In the genomic region with DNA sequence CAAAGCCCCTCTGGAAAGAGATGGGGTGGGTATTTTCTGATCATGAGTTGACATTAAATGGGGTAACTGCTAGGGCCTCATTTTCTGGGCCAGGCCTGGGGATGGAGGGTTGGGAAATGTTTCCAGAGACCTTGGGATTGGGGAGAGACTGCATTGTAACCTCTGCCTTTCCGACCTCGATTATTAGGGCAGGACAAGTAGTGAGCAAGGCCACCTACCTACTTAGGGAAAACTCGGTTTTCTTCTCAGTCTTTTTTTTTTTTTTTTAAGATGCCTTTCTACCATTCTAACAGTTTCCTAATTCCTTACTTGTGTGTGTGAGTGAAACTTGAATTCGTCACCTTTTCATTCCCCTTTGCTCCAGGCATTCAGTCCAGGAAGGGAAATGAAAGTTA, we compare ENCODE assay signal across 8 mouse cellular contexts. TPM values are rescaled to one million over a fixed set of nuclear protein-coding genes. Genes with fewer than 3 reads are reported as not detected.
A peak's percentile ranks its signal among the peaks of the same experiment; 100 is the strongest.
DNase-seq lines count a peak whose midpoint lies in the region; ATAC-seq and TF ChIP-seq lines count a peak whose summit lies in the region.

No protein-coding gene starts in this region.

- 8% methylated on average over 4 of the region's 4 CpGs for WGBS in neural tube, embryonic 11.5 days
- WGBS in limb, embryonic 10.5 days, result 8% methylated on average over 4 of the region's 4 CpGs
- WGBS in small intestine, adult 2 months, result 1% methylated on average over 4 of the region's 4 CpGs

- no peaks in the 10 kb centered on the region for H3K27me3 ChIP-seq in neural tube, embryonic 11.5 days (ENCODE audit: control insufficient read depth, insufficient read depth, low read length)
- no peaks in the 10 kb centered on the region for H3K27me3 ChIP-seq in limb, embryonic 10.5 days (ENCODE audit: low read depth, poor library complexity, severe bottlenecking)
- H3K27me3 ChIP-seq in small intestine, adult 2 months (ENCODE audit: control insufficient read depth, insufficient read depth, low read length), result no peaks in the 10 kb centered on the region

- TF ChIP-seq CTCF in small intestine, adult 2 months (IDR thresholded peaks at IDR 0.05; ENCODE audit: extremely low read depth, insufficient read length, insufficient replicate concordance, low read depth, low read length), result no peak

- peak overlapping the region; percentile 81 for H3K4me3 ChIP-seq in neural tube, embryonic 11.5 days (ENCODE audit: low read depth, low read length)
- peak overlapping the region; percentile 96 for H3K4me3 ChIP-seq in limb, embryonic 10.5 days
- peak overlapping the region; percentile 99 for H3K4me3 ChIP-seq in small intestine, adult 2 months (ENCODE audit: low read depth, low read length)

- ATAC-seq in neural tube, embryonic 11.5 days (ENCODE audit: insufficient read depth, low FRiP score, low TSS enrichment), result no peak

- H3K27ac ChIP-seq in neural tube, embryonic 11.5 days (ENCODE audit: low read depth, low read length), result peak overlapping the region; percentile 94
- peak overlapping the region; percentile 99 for H3K27ac ChIP-seq in limb, embryonic 10.5 days
- H3K27ac ChIP-seq in small intestine, adult 2 months (ENCODE audit: insufficient read depth, low read depth, low read length), result peak overlapping the region; percentile 61

- H3K9me3 ChIP-seq in neural tube, embryonic 11.5 days (ENCODE audit: control insufficient read depth, low read length), result no peaks in the 10 kb centered on the region
- H3K9me3 ChIP-seq in limb, embryonic 10.5 days (replicated peaks), result no peaks in the 10 kb centered on the region; the same call in 1 of the 2 replicates

- H3K36me3 ChIP-seq in neural tube, embryonic 11.5 days (ENCODE audit: control insufficient read depth, insufficient read depth, low read length), result peaks cover 5% of the 10 kb centered on the region; the same call in 1 of the 2 replicates
- peaks cover 52% of the 10 kb centered on the region for H3K36me3 ChIP-seq in limb, embryonic 10.5 days
- peaks cover 6% of the 10 kb centered on the region; the same call in 1 of the 2 replicates for H3K36me3 ChIP-seq in small intestine, adult 2 months (ENCODE audit: control insufficient read depth, insufficient read depth, low read length)

- TF ChIP-seq POLR2A in small intestine, adult 2 months (IDR thresholded peaks at IDR 0.05; ENCODE audit: low read depth, low read length), result no peak

- peaks cover 15% of the 10 kb centered on the region for H3K4me1 ChIP-seq in neural tube, embryonic 11.5 days (ENCODE audit: control insufficient read depth, insufficient read depth, low read length)
- H3K4me1 ChIP-seq in limb, embryonic 10.5 days, result peaks cover 24% of the 10 kb centered on the region
- H3K4me1 ChIP-seq in small intestine, adult 2 months (ENCODE audit: control insufficient read depth, insufficient read depth, insufficient read length, low read length), result no peaks in the 10 kb centered on the region; the same call in 1 of the 2 replicates

- intact Hi-C loops in left cerebral cortex, postnatal 4 days (cut with DNase I), result no loop called here

- peak overlapping the region; percentile 96 for H3K9ac ChIP-seq in neural tube, embryonic 11.5 days (ENCODE audit: low read length)

- peak overlapping the region; percentile 72 for H3K4me2 ChIP-seq in neural tube, embryonic 11.5 days (ENCODE audit: low read depth)

- DNase-seq in adrenal gland, adult 8-10 months, result peak; percentile 37
- no peak for DNase-seq in adrenal gland, postnatal 10 days
- DNase-seq in neural tube, embryonic 11.5 days (ENCODE audit: low spot score), result no peak
- DNase-seq in neural tube, embryonic 10.5 days (ENCODE audit: extremely low spot score, low spot score), result no peak
- no peak for DNase-seq in limb, embryonic 10.5 days (ENCODE audit: low spot score)
- DNase-seq in left cerebral cortex, postnatal 4 days, result no peak
- no peak for DNase-seq in ovary, adult 18-20 months (ENCODE audit: low spot score)

RNA-seq across cellular contexts. Expression of a gene that starts 3.9 kb away (rescaled TPM):
- 10 to 100 TPM; 44.2 to 59.4 (median 50.1) TPM for total RNA-seq in adrenal gland, adult 8-10 months (2022)
- total RNA-seq in adrenal gland, postnatal 10 days (2021), result 10 to 100 TPM; 43.8 to 53.5 TPM
- polyA plus RNA-seq in neural tube, embryonic 11.5 days (2014; fragmentation: Nextera tagmentation; extraction: Ambion mirVana), result 25.9 and 27.8 TPM in 2 replicates
- polyA plus RNA-seq in limb, embryonic 10.5 days (2016; fragmentation: Nextera tagmentation; extraction: Ambion mirVana), result 21.4 and 23.0 TPM in 2 replicates
- polyA plus RNA-seq in small intestine, adult 2 months (2012; rRNA removed), result 1.9 and 5.3 TPM in 2 replicates
- total RNA-seq in left cerebral cortex, postnatal 4 days (2021), result 10 to 100 TPM; 60.6 to 62.6 TPM

RNA-seq across cellular contexts. Expression of a gene that starts 35.8 kb away (rescaled TPM):
- not detected for total RNA-seq in adrenal gland, adult 8-10 months (2022)
- not detected for total RNA-seq in adrenal gland, postnatal 10 days (2021)
- not detected in 2 replicates for polyA plus RNA-seq in neural tube, embryonic 11.5 days (2014; fragmentation: Nextera tagmentation; extraction: Ambion mirVana)
- not detected in 2 replicates for polyA plus RNA-seq in limb, embryonic 10.5 days (2016; fragmentation: Nextera tagmentation; extraction: Ambion mirVana)
- not detected in 2 replicates for polyA plus RNA-seq in small intestine, adult 2 months (2012; rRNA removed)
- total RNA-seq in left cerebral cortex, postnatal 4 days (2021), result not detected

RNA-seq across cellular contexts. Expression of a gene that starts 56.2 kb away (rescaled TPM):
- total RNA-seq in adrenal gland, adult 8-10 months (2022), result 10 to 100 TPM; 21.6 to 28.6 (median 24.8) TPM
- 10 to 100 TPM; 22.6 to 25.6 TPM for total RNA-seq in adrenal gland, postnatal 10 days (2021)
- polyA plus RNA-seq in neural tube, embryonic 11.5 days (2014; fragmentation: Nextera tagmentation; extraction: Ambion mirVana), result 33.1 and 38.1 TPM in 2 replicates
- 59.2 and 68.3 TPM in 2 replicates for polyA plus RNA-seq in limb, embryonic 10.5 days (2016; fragmentation: Nextera tagmentation; extraction: Ambion mirVana)
- 3.6 and 4.6 TPM in 2 replicates for polyA plus RNA-seq in small intestine, adult 2 months (2012; rRNA removed)
- total RNA-seq in left cerebral cortex, postnatal 4 days (2021), result 10 to 100 TPM; 25.5 to 25.9 TPM
